Mouse (Mus musculus): ENCODE results near the gene Foxl2. TPM values are rescaled to one million over a fixed set of nuclear protein-coding genes. Genes with fewer than 3 reads are reported as not detected.
A peak's percentile ranks its signal among the peaks of the same experiment; 100 is the strongest.

The Foxl2 gene
- total and polyA plus RNA-seq, 2 experiments from 2014 or later = 0.22 to 0.70 TPM

DNA sequence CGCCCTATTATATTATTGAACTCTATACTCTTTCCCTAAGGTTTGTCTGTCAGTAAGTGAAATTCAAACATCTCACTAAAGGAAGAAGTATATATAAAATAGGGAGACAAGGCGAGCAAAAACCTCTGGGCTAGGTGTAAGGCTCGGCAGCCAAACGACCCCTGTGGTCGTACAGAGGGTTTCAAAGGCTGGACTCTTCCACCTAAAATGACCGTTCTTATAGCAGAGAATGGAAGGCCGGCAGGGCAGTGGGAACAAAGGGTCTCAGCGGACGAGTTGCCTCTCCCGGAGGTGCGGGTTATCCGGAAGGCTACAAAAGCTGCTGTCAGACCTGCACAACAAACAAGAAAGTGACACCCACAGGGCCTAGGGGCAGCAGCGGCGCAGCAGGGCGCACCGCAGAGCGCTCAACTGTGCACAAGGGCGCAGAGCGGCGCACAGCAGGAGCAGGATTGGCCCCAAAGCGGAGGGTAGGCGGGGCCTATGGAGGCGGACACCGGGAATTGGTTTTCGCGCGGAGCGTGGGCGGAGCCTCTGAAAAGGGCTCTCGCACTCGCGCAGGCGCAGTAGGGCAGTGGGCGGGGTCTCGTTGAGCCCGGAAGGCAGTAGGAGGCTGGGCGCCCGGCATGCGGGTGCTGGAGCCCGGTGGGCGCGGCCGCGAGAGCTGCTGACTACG, 30.9 kb downstream of the Foxl2 start, which contains the start of gene Faim:
Faim (plus strand) TSS at position 574 of the 676 bp plus-strand sequence.
- H3K9me3 ChIP-seq (ENCODE audit: low read length) = no peaks in the 10 kb centered on the region
- no peaks in the 10 kb centered on the region for H3K36me3 ChIP-seq (ENCODE audit: insufficient read depth, low read length)
- WGBS = 1% methylated on average over 45 of the region's 45 CpGs
- peak within 1 kb of the TSS; percentile 86 for H3K4me3 ChIP-seq (ENCODE audit: low read depth, low read length)
- peak within 1 kb of the TSS; percentile 76 for H3K9ac ChIP-seq (replicated peaks; ENCODE audit: low read length, poor library complexity, severe bottlenecking)
- H3K27ac ChIP-seq (ENCODE audit: low read depth, low read length) = peak within 1 kb of the TSS; percentile 63
- H3K4me2 ChIP-seq (ENCODE audit: low read depth, low read length, poor library complexity, severe bottlenecking) = peak within 1 kb of the TSS; percentile 63
- H3K4me1 ChIP-seq (ENCODE audit: insufficient read depth, low read length) = no peaks in the 10 kb centered on the region
- TF ChIP-seq CTCF (IDR thresholded peaks at IDR 0.05) = peak; percentile 41
- peak; percentile 99 for DNase-seq (ENCODE audit: low spot score)
- no peaks in the 10 kb centered on the region for H3K27me3 ChIP-seq (ENCODE audit: insufficient read depth, low read length)
- peak; percentile 97 for ATAC-seq (ENCODE audit: low FRiP score)

DNA sequence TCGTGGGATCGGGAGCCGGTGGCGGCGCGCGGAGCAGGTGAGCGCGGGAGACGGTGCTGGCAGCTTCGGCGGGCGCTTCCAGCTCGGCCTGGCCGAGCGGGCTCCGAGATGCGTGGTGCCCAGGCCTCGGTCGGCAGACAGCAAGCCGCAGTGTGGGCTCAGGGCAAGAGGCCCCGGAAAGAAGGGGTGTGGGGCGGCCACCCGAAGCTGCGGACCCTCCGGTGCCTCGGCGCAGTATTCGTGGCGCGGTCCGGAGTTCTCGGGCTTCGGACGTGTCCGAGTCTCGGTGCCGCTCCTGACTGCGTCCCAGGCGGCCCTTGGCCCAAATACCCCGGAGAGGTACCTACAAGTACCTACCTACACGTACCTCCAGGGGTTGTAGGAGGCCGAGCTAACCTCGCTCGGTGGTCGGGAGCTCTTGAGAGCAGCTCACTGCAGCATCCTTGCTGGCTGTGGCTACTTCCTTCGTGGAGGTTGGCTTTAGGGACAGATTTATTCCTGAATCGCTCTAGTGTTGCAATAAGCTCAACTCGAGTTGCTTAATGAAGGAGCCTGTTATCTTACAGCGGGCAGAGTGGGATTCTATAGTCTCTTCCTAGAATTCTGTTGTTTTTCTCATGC, 31.5 kb downstream of the Foxl2 start:
- peak; percentile 30 for DNase-seq (ENCODE audit: low spot score)
- WGBS = under 1% methylated on average over 37 of the region's 50 CpGs
- H3K27me3 ChIP-seq (ENCODE audit: insufficient read depth, low read length) = no peaks in the 10 kb centered on the region

DNA sequence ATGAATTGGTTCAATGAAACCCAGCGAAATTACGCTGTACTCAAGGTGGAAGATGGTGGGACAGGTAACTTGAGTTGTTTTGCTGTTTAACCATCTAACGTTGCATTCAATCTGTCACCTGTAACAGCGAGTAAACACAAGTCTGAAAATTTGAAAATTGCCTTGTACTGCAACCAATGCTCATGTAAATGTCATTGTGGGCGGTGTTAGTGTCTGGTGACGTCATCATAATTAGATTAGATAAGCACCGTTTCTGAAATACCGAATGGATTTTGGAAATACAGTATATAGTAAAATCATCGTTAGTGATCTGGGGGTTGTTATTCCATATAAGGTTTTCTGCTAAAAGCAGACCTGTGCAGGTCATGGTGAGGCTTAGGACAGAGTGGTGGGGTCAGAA, 32.0 kb downstream of the Foxl2 start:
- H3K4me3 ChIP-seq (ENCODE audit: low read depth, low read length) = peak overlapping the region; percentile 86
- 43% methylated on average over 9 of the region's 9 CpGs for WGBS
- ATAC-seq (ENCODE audit: low FRiP score) (no peak), DNase-seq (ENCODE audit: low spot score) (no peak)
- no peaks in the 10 kb centered on the region for H3K9me3 ChIP-seq (ENCODE audit: low read length)
- no peaks in the 10 kb centered on the region for H3K4me1 ChIP-seq (ENCODE audit: insufficient read depth, low read length)
- no peak for TF ChIP-seq CTCF (IDR thresholded peaks at IDR 0.05)
- peak overlapping the region; percentile 76 for H3K9ac ChIP-seq (replicated peaks; ENCODE audit: low read length, poor library complexity, severe bottlenecking)
- H3K4me2 ChIP-seq (ENCODE audit: low read depth, low read length, poor library complexity, severe bottlenecking) = peak overlapping the region; percentile 63
- H3K27ac ChIP-seq (ENCODE audit: low read depth, low read length) = no peak overlapping the region
- H3K36me3 ChIP-seq (ENCODE audit: insufficient read depth, low read length) = no peaks in the 10 kb centered on the region
- H3K27me3 ChIP-seq (ENCODE audit: insufficient read depth, low read length) = no peaks in the 10 kb centered on the region

More for the DNA sequence above, 31.5 kb downstream of the Foxl2 start:
- TF ChIP-seq CTCF (IDR thresholded peaks at IDR 0.05) = no peak
- H3K4me1 ChIP-seq (ENCODE audit: insufficient read depth, low read length) = no peaks in the 10 kb centered on the region
- H3K27ac ChIP-seq (ENCODE audit: low read depth, low read length) = peak overlapping the region; percentile 63; the same call in 1 of the 2 replicates
- H3K4me3 ChIP-seq (ENCODE audit: low read depth, low read length) = peak overlapping the region; percentile 86
- ATAC-seq (ENCODE audit: low FRiP score) = peak; percentile 79
- peak overlapping the region; percentile 76 for H3K9ac ChIP-seq (replicated peaks; ENCODE audit: low read length, poor library complexity, severe bottlenecking)
- no peaks in the 10 kb centered on the region for H3K36me3 ChIP-seq (ENCODE audit: insufficient read depth, low read length)
- H3K9me3 ChIP-seq (ENCODE audit: low read length) = no peaks in the 10 kb centered on the region
- peak overlapping the region; percentile 63 for H3K4me2 ChIP-seq (ENCODE audit: low read depth, low read length, poor library complexity, severe bottlenecking)

DNA sequence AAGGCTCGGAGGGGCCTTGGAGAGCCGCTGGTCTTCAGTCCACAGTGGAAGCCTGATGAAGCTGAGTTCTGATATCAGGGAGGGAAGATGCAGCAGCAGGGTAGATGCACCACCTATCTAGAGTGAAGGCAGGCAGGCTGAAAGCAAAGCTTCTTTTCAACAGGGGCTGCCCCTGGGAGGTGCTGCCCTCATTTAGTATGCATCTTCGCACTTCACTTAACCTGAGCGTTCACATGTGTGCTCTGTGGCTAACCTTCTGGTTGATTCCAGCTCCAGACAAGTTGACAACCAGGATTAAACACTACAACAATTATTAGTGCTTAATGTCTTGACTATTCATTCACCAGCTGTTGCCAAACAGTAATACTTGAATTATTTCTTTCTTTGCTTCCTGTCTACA, 39.0 kb downstream of the Foxl2 start:
- WGBS = 96% methylated on average over 4 of the region's 4 CpGs
- no peaks in the 10 kb centered on the region for H3K9me3 ChIP-seq (ENCODE audit: low read length)
- H3K9ac ChIP-seq (replicated peaks; ENCODE audit: low read length, poor library complexity, severe bottlenecking) = no peak overlapping the region
- ATAC-seq (ENCODE audit: low FRiP score) (no peak), DNase-seq (ENCODE audit: low spot score) (no peak)
- H3K4me1 ChIP-seq (ENCODE audit: insufficient read depth, low read length) = no peaks in the 10 kb centered on the region
- no peak overlapping the region for H3K4me3 ChIP-seq (ENCODE audit: low read depth, low read length)
- no peaks in the 10 kb centered on the region for H3K27me3 ChIP-seq (ENCODE audit: insufficient read depth, low read length)
- H3K36me3 ChIP-seq (ENCODE audit: insufficient read depth, low read length) = peaks cover 30% of the 10 kb centered on the region
- no peak for TF ChIP-seq CTCF (IDR thresholded peaks at IDR 0.05)
- no peak overlapping the region for H3K4me2 ChIP-seq (ENCODE audit: low read depth, low read length, poor library complexity, severe bottlenecking)
- H3K27ac ChIP-seq (ENCODE audit: low read depth, low read length) = no peak overlapping the region

DNA sequence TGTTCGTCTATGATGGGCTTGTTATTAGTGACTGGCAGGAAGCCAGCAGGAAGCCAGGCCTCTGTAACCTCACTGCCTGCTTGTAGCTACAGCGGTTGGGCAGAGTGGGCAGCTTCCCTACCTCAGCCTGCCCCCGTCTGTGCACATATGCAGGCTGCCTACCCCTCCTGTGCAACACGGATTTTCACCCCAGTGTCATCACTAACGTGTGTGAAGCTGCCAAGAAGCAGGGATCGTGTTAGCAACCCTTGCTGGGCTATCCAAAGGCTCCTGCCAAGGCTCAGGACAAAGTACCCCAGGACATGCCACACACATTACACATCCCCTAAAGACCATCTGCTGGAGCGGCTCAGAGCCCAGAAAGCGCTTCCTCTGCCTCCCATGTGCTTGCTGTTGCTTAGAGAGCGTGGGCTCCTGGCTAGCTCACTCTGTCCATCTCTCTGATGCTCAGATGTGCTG, 44.8 kb downstream of the Foxl2 start:
- DNase-seq (ENCODE audit: low spot score) (peak; percentile 82), ATAC-seq (ENCODE audit: low FRiP score) (peak; percentile 31; the same call in 1 of the 2 replicates)
- WGBS = 86% methylated on average over 9 of the region's 9 CpGs
- H3K27me3 ChIP-seq (ENCODE audit: insufficient read depth, low read length) = no peaks in the 10 kb centered on the region
- no peak overlapping the region for H3K27ac ChIP-seq (ENCODE audit: low read depth, low read length)
- H3K9ac ChIP-seq (replicated peaks; ENCODE audit: low read length, poor library complexity, severe bottlenecking) = no peak overlapping the region
- no peaks in the 10 kb centered on the region for H3K4me1 ChIP-seq (ENCODE audit: insufficient read depth, low read length)
- no peak for TF ChIP-seq CTCF (IDR thresholded peaks at IDR 0.05)
- H3K9me3 ChIP-seq (ENCODE audit: low read length) = no peaks in the 10 kb centered on the region
- peaks cover 34% of the 10 kb centered on the region; the same call in 1 of the 2 replicates for H3K36me3 ChIP-seq (ENCODE audit: insufficient read depth, low read length)
- no peak overlapping the region for H3K4me3 ChIP-seq (ENCODE audit: low read depth, low read length)
- H3K4me2 ChIP-seq (ENCODE audit: low read depth, low read length, poor library complexity, severe bottlenecking) = no peak overlapping the region

DNA sequence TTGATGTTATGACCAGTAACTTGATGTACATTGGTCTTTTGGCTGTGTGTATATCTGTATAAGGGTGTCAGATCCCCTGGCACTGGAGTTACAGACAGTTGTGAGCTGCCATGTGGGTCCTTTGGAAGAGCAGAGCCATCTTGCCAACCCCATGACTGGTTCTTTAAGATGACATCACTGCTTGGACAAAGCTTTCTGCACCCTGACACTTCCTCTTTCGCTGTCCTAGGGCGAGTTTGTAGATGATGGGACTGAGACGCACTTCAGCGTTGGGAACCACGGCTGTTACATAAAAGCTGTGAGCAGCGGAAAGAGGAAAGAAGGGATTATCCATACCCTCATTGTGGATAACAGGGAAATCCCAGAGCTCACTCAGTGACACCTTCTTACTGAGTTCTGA, 46.2 kb downstream of the Foxl2 start:
- 91% methylated on average over 6 of the region's 6 CpGs for WGBS
- no peaks in the 10 kb centered on the region for H3K4me1 ChIP-seq (ENCODE audit: insufficient read depth, low read length)
- TF ChIP-seq CTCF (IDR thresholded peaks at IDR 0.05) = no peak
- H3K4me3 ChIP-seq (ENCODE audit: low read depth, low read length) = no peak overlapping the region
- H3K4me2 ChIP-seq (ENCODE audit: low read depth, low read length, poor library complexity, severe bottlenecking) = no peak overlapping the region
- H3K27ac ChIP-seq (ENCODE audit: low read depth, low read length) = no peak overlapping the region
- H3K9ac ChIP-seq (replicated peaks; ENCODE audit: low read length, poor library complexity, severe bottlenecking) = no peak overlapping the region
- no peak for ATAC-seq (ENCODE audit: low FRiP score)
- no peak for DNase-seq (ENCODE audit: low spot score)
- H3K36me3 ChIP-seq (ENCODE audit: insufficient read depth, low read length) = peaks cover 33% of the 10 kb centered on the region; the same call in 1 of the 2 replicates
- no peaks in the 10 kb centered on the region for H3K27me3 ChIP-seq (ENCODE audit: insufficient read depth, low read length)
- no peaks in the 10 kb centered on the region for H3K9me3 ChIP-seq (ENCODE audit: low read length)

Other genes starting within 250 kb of the Foxl2 start
- not detected in 2 replicates for gene Prr23a1, start 112.8 kb upstream of the Foxl2 start, total RNA-seq (2014; rRNA removed)
- not detected in 2 replicates for gene Prr23a1, start 112.8 kb upstream of the Foxl2 start, polyA plus RNA-seq (2015; fragmentation: Nextera tagmentation; extraction: Ambion mirVana)
- not detected in 2 replicates for gene Prr23a2, start 98.8 kb upstream of the Foxl2 start, total RNA-seq (2014; rRNA removed)
- not detected in 2 replicates for gene Prr23a2, start 98.8 kb upstream of the Foxl2 start, polyA plus RNA-seq (2015; fragmentation: Nextera tagmentation; extraction: Ambion mirVana)
- gene Prr23a3, start 90.5 kb upstream of the Foxl2 start, total RNA-seq (2014; rRNA removed) = not detected in 2 replicates
- gene Prr23a3, start 90.5 kb upstream of the Foxl2 start, polyA plus RNA-seq (2015; fragmentation: Nextera tagmentation; extraction: Ambion mirVana) = not detected in 2 replicates
- gene 7420426K07Rik, start 52.2 kb upstream of the Foxl2 start, total RNA-seq (2014; rRNA removed) = not detected in 2 replicates
- not detected in 2 replicates for gene 7420426K07Rik, start 52.2 kb upstream of the Foxl2 start, polyA plus RNA-seq (2015; fragmentation: Nextera tagmentation; extraction: Ambion mirVana)
- 49.6 and 55.7 TPM in 2 replicates for gene Faim, start 31.1 kb downstream of the Foxl2 start, total RNA-seq (2014; rRNA removed)
- 97.9 and 109 TPM in 2 replicates for gene Faim, start 31.1 kb downstream of the Foxl2 start, polyA plus RNA-seq (2015; fragmentation: Nextera tagmentation; extraction: Ambion mirVana)
- gene Gm1123, start 80.4 kb downstream of the Foxl2 start, total RNA-seq (2014; rRNA removed) = not detected in 2 replicates
- 0.15 and 0.16 TPM in 2 replicates for gene Gm1123, start 80.4 kb downstream of the Foxl2 start, polyA plus RNA-seq (2015; fragmentation: Nextera tagmentation; extraction: Ambion mirVana)
- 5.8 and 8.4 TPM in 2 replicates for gene Pik3cb, start 185.3 kb downstream of the Foxl2 start, total RNA-seq (2014; rRNA removed)
- 3.2 and 3.8 TPM in 2 replicates for gene Pik3cb, start 185.3 kb downstream of the Foxl2 start, polyA plus RNA-seq (2015; fragmentation: Nextera tagmentation; extraction: Ambion mirVana)

All from midbrain, postnatal 0 days (tissue).